Mouse (Mus musculus): ENCODE measurements around the gene Lemd1. TPM values are rescaled to one million over a fixed set of nuclear protein-coding genes. Genes with fewer than 3 reads are reported as not detected.

The Lemd1 gene
- total RNA-seq, 2 experiments from 2014 or later = not detected

GRCm38 (mm10) chr1:132199934-132200333 lies 8.7 kb downstream of the Lemd1 start:
- no peak for DNase-seq
- intact Hi-C loops (cut with DNase I) = loop anchor here (5.0 kb wide), 1 partner anchor 33 kb away; no protein-coding TSS in a partner anchor

- intact Hi-C loops (cut with DNase I) = loop anchor here (5.0 kb wide), 1 partner anchor 34 kb away; no protein-coding TSS in a partner anchor
- DNase-seq = no peak
Measured at GRCm38 (mm10) chr1:132200562-132201510, 9.6 kb downstream of the Lemd1 start.

- intact Hi-C loops (cut with DNase I) = loop anchor here (5.0 kb wide), 1 partner anchor 34 kb away; no protein-coding TSS in a partner anchor
- DNase-seq = no peak
Measured at GRCm38 (mm10) chr1:132201511-132201860, 10.3 kb downstream of the Lemd1 start.

GRCm38 (mm10) chr1:132201936-132202335 lies 10.7 kb downstream of the Lemd1 start:
- intact Hi-C loops (cut with DNase I) = loop anchor here (5.0 kb wide), 1 partner anchor 35 kb away; no protein-coding TSS in a partner anchor
- DNase-seq = no peak

- intact Hi-C loops (cut with DNase I) = loop anchor here (5.0 kb wide), 1 partner anchor 35 kb away; no protein-coding TSS in a partner anchor
- DNase-seq = no peak
Measured at GRCm38 (mm10) chr1:132202771-132203170, 11.5 kb downstream of the Lemd1 start.

GRCm38 (mm10) chr1:132205958-132206357 lies 14.7 kb downstream of the Lemd1 start:
- DNase-seq = no peak
- intact Hi-C loops (cut with DNase I) = no loop called here

GRCm38 (mm10) chr1:132206828-132207227 lies 15.6 kb downstream of the Lemd1 start:
- intact Hi-C loops (cut with DNase I) = no loop called here

GRCm38 (mm10) chr1:132208154-132208553 lies 16.9 kb downstream of the Lemd1 start:
- DNase-seq = no peak
- intact Hi-C loops (cut with DNase I) = no loop called here

More at GRCm38 (mm10) chr1:132206828-132207227, 15.6 kb downstream of the Lemd1 start:
- no peak for DNase-seq

- DNase-seq = no peak
- intact Hi-C loops (cut with DNase I) = no loop called here
Measured at GRCm38 (mm10) chr1:132209400-132209799, 18.2 kb downstream of the Lemd1 start.

- intact Hi-C loops (cut with DNase I) = loop anchor here (5.0 kb wide), 1 partner anchor 96 kb away; no protein-coding TSS in a partner anchor
- DNase-seq = no peak
Measured at GRCm38 (mm10) chr1:132210922-132211321, 19.7 kb downstream of the Lemd1 start.

- intact Hi-C loops (cut with DNase I) = loop anchor here (5.0 kb wide), 1 partner anchor 96 kb away; no protein-coding TSS in a partner anchor
Measured at GRCm38 (mm10) chr1:132211672-132212071, 20.4 kb downstream of the Lemd1 start.

GRCm38 (mm10) chr1:132212218-132212617 lies 21.0 kb downstream of the Lemd1 start:
- intact Hi-C loops (cut with DNase I) = loop anchor here (5.0 kb wide), 1 partner anchor 95 kb away; no protein-coding TSS in a partner anchor
- DNase-seq = peak; percentile 46 to 49

More at GRCm38 (mm10) chr1:132211672-132212071, 20.4 kb downstream of the Lemd1 start:
- no peak for DNase-seq

- intact Hi-C loops (cut with DNase I) = loop anchor here (5.0 kb wide), 1 partner anchor 94 kb away; no protein-coding TSS in a partner anchor
- no peak for DNase-seq
Measured at GRCm38 (mm10) chr1:132213076-132213475, 21.8 kb downstream of the Lemd1 start.

GRCm38 (mm10) chr1:132216276-132216675 lies 25.0 kb downstream of the Lemd1 start:
- no peak for DNase-seq
- intact Hi-C loops (cut with DNase I) = no loop called here

GRCm38 (mm10) chr1:132221627-132222026 lies 30.4 kb downstream of the Lemd1 start:
- intact Hi-C loops (cut with DNase I) = no loop called here
- no peak for DNase-seq

GRCm38 (mm10) chr1:132222166-132222565 lies 30.9 kb downstream of the Lemd1 start:
- DNase-seq = no peak

GRCm38 (mm10) chr1:132226297-132227080 lies 35.3 kb downstream of the Lemd1 start:
- intact Hi-C loops (cut with DNase I) = no loop called here
- no peak for DNase-seq

More at GRCm38 (mm10) chr1:132222166-132222565, 30.9 kb downstream of the Lemd1 start:
- intact Hi-C loops (cut with DNase I) = no loop called here

- intact Hi-C loops (cut with DNase I) = no loop called here
- DNase-seq = no peak
Measured at GRCm38 (mm10) chr1:132229667-132230066, 38.4 kb downstream of the Lemd1 start, which contains the start of gene Gm10188. Gene Gm10188, minus strand, starts transcription at chr1:132229767.

- DNase-seq = no peak
- intact Hi-C loops (cut with DNase I) = no loop called here
Measured at GRCm38 (mm10) chr1:132231470-132232274, 40.4 kb downstream of the Lemd1 start.

GRCm38 (mm10) chr1:132233566-132233965 lies 42.3 kb downstream of the Lemd1 start:
- intact Hi-C loops (cut with DNase I) = no loop called here
- no peak for DNase-seq

Measured in gastrocnemius, postnatal 36 days (tissue).